8 mouse cellular contexts compared by ENCODE assay signal in the genomic region with DNA sequence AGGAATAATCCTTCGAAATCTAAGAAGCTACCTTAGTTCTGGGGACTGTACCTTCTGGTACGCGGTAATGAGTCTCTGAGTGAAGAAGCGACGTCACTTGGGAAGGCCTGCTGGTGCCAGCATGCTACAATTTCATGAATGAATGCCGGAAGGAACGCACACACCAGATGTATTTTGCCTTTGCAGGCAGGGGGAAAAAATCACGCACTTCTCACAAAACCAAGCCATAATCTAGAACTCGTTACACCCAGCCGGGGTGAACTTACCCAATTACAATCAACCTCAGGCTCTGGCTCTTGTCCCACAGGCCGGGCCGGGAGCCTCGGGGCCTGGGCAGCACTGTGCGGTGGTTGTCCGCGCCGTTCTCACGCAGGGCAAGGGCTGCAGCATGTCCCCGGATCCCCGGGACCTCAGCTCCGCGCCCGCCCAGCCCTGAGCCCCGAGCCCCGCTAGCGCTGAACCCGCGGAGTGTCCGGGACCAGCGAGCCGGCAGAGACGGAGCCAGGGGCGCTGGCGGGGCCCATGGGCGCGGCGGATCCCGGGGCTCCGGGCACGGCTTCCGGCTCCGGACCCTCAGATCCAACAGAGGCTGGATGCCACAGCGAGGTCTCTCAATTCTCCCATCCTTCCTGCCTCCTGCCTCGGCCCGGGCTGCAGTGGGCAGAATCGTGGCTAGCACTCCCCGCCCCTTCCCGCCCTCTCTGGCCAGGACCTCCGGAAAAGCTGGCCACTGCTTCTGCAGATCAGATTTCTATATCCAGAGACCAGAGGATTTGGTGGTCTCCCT. TPM values are rescaled to one million over a fixed set of nuclear protein-coding genes. Genes with fewer than 3 reads are reported as not detected.
A peak's percentile ranks its signal among the peaks of the same experiment; 100 is the strongest.
DNase-seq lines count a peak whose midpoint lies in the region; ATAC-seq and TF ChIP-seq lines count a peak whose summit lies in the region.

No protein-coding gene starts in this region.

- H3K36me3 ChIP-seq in heart, embryonic 13.5 days, result no peaks in the 10 kb centered on the region
- peaks cover 6% of the 10 kb centered on the region for H3K36me3 ChIP-seq in kidney, embryonic 16.5 days (ENCODE audit: insufficient read depth, low read length)
- no peaks in the 10 kb centered on the region for H3K36me3 ChIP-seq in liver, embryonic 13.5 days
- no peaks in the 10 kb centered on the region for H3K36me3 ChIP-seq in neural tube, embryonic 15.5 days

- H3K9me3 ChIP-seq in heart, embryonic 13.5 days, result no peaks in the 10 kb centered on the region
- H3K9me3 ChIP-seq in kidney, embryonic 16.5 days (ENCODE audit: low read length), result no peaks in the 10 kb centered on the region
- no peaks in the 10 kb centered on the region for H3K9me3 ChIP-seq in liver, embryonic 13.5 days (replicated peaks)
- H3K9me3 ChIP-seq in neural tube, embryonic 15.5 days (replicated peaks), result no peaks in the 10 kb centered on the region

- no peak for ATAC-seq in heart, embryonic 13.5 days (ENCODE audit: extremely low read depth, insufficient number of reproducible peaks, low FRiP score, low TSS enrichment)
- peak; percentile 90 for ATAC-seq in kidney, embryonic 16.5 days (ENCODE audit: low FRiP score, low TSS enrichment)
- ATAC-seq in liver, embryonic 13.5 days (ENCODE audit: low read depth), result peak; percentile 54
- ATAC-seq in neural tube, embryonic 15.5 days (ENCODE audit: low FRiP score), result peak; percentile 81

- H3K9ac ChIP-seq in heart, embryonic 13.5 days, result peak overlapping the region; percentile 86
- peak overlapping the region; percentile 87 for H3K9ac ChIP-seq in kidney, embryonic 16.5 days (replicated peaks; ENCODE audit: low read length)
- H3K9ac ChIP-seq in liver, embryonic 13.5 days, result peak overlapping the region; percentile 58
- peak overlapping the region; percentile 79 for H3K9ac ChIP-seq in neural tube, embryonic 15.5 days (replicated peaks)

- peak overlapping the region; percentile 65 for H3K4me3 ChIP-seq in embryonic fibroblast, embryonic 13.5 days (ENCODE audit: insufficient read depth, low read length)
- H3K4me3 ChIP-seq in heart, embryonic 13.5 days, result peak overlapping the region; percentile 63
- peak overlapping the region; percentile 72 for H3K4me3 ChIP-seq in kidney, embryonic 16.5 days (ENCODE audit: low read length)
- peak overlapping the region; percentile 55 for H3K4me3 ChIP-seq in liver, embryonic 13.5 days (replicated peaks)
- peak overlapping the region; percentile 62 for H3K4me3 ChIP-seq in neural tube, embryonic 15.5 days (replicated peaks)

- peak; percentile 77 for TF ChIP-seq POLR2A in embryonic fibroblast, embryonic 13.5 days (IDR thresholded peaks at IDR 0.05; ENCODE audit: low read depth, low read length)

- H3K4me2 ChIP-seq in heart, embryonic 13.5 days, result peak overlapping the region; percentile 86
- peak overlapping the region; percentile 71 for H3K4me2 ChIP-seq in kidney, embryonic 16.5 days (replicated peaks; ENCODE audit: low read depth, low read length)
- H3K4me2 ChIP-seq in liver, embryonic 13.5 days, result peak overlapping the region; percentile 60
- peak overlapping the region; percentile 94 for H3K4me2 ChIP-seq in neural tube, embryonic 15.5 days

- H3K4me1 ChIP-seq in embryonic fibroblast, embryonic 13.5 days (ENCODE audit: control insufficient read depth, insufficient read depth, low read length), result no peaks in the 10 kb centered on the region
- peaks cover 7% of the 10 kb centered on the region; the same call in 1 of the 2 replicates for H3K4me1 ChIP-seq in heart, embryonic 13.5 days
- peaks cover 11% of the 10 kb centered on the region; the same call in 1 of the 2 replicates for H3K4me1 ChIP-seq in kidney, embryonic 16.5 days (ENCODE audit: insufficient read depth, low read length)
- H3K4me1 ChIP-seq in liver, embryonic 13.5 days (replicated peaks), result no peaks in the 10 kb centered on the region
- H3K4me1 ChIP-seq in neural tube, embryonic 15.5 days, result peaks cover 12% of the 10 kb centered on the region

- TF ChIP-seq CTCF in embryonic fibroblast, embryonic 13.5 days (IDR thresholded peaks at IDR 0.05; ENCODE audit: borderline replicate concordance, insufficient read depth, low read length), result no peak

- H3K27ac ChIP-seq in embryonic fibroblast, embryonic 13.5 days (ENCODE audit: insufficient read depth, low read length), result peak overlapping the region; percentile 43
- no peak overlapping the region for H3K27ac ChIP-seq in heart, embryonic 13.5 days (replicated peaks)
- H3K27ac ChIP-seq in kidney, embryonic 16.5 days (ENCODE audit: low read length), result peak overlapping the region; percentile 79
- no peak overlapping the region for H3K27ac ChIP-seq in liver, embryonic 13.5 days
- peak overlapping the region; percentile 71 for H3K27ac ChIP-seq in neural tube, embryonic 15.5 days (replicated peaks)

- H3K27me3 ChIP-seq in heart, embryonic 13.5 days (replicated peaks), result 0 out of 2 replicates have a peak, but pooled peaks cover 3% of the 10 kb centered on the region
- no peaks in the 10 kb centered on the region for H3K27me3 ChIP-seq in kidney, embryonic 16.5 days (ENCODE audit: insufficient read depth, low read length)
- H3K27me3 ChIP-seq in liver, embryonic 13.5 days, result peaks cover 7% of the 10 kb centered on the region; the same call in 1 of the 2 replicates
- no peaks in the 10 kb centered on the region for H3K27me3 ChIP-seq in neural tube, embryonic 15.5 days (replicated peaks)

- WGBS in heart, embryonic 13.5 days, result 5% methylated on average over 48 of the region's 49 CpGs
- 2% methylated on average over 49 of the region's 49 CpGs for WGBS in kidney, embryonic 16.5 days
- 9% methylated on average over 46 of the region's 49 CpGs for WGBS in liver, embryonic 13.5 days (ENCODE audit: insufficient replicate concordance)
- WGBS in neural tube, embryonic 15.5 days, result 2% methylated on average over 47 of the region's 49 CpGs

- DNase-seq in 3T3-L1 (ENCODE audit: low read depth, low spot score), result peak; percentile 69
- DNase-seq in adrenal gland, postnatal 36 days, result peak; percentile 50 to 69
- DNase-seq in liver, embryonic 13.5 days, result no peak
- DNase-seq in thymus, postnatal 10 days (ENCODE audit: low spot score in 2 of 2), result no peak

RNA-seq across cellular contexts. Expression of gene Fam149a, which starts 23.8 kb away (rescaled TPM):
- total RNA-seq in adrenal gland, postnatal 36 days (2021), result 1 to 10 TPM; 8.2 to 9.7 TPM
- 27.7 and 30.2 TPM in 2 replicates for polyA plus RNA-seq in embryonic fibroblast, embryonic 13.5 days (2011; ENCODE audit: insufficient read length, low read depth, missing spikeins)
- 3.7 and 5.6 TPM in 2 replicates for polyA plus RNA-seq in heart, embryonic 13.5 days (2015; fragmentation: Nextera tagmentation; extraction: Ambion mirVana)
- polyA plus RNA-seq in kidney, embryonic 16.5 days (2015; fragmentation: Nextera tagmentation; extraction: Ambion mirVana), result 44.4 and 52.0 TPM in 2 replicates
- polyA plus RNA-seq in liver, embryonic 13.5 days (2015; fragmentation: Nextera tagmentation; extraction: Ambion mirVana), result 1.6 and 2.2 TPM in 2 replicates
- 11.7 and 13.3 TPM in 2 replicates for polyA plus RNA-seq in neural tube, embryonic 15.5 days (2015; fragmentation: Nextera tagmentation; extraction: Ambion mirVana)

RNA-seq across cellular contexts. Expression of gene Cyp4v3, which starts 25.3 kb away (rescaled TPM):
- 10 to 100 TPM; 16.9 to 22.2 TPM for total RNA-seq in adrenal gland, postnatal 36 days (2021)
- 7.1 and 7.4 TPM in 2 replicates for polyA plus RNA-seq in embryonic fibroblast, embryonic 13.5 days (2011; ENCODE audit: insufficient read length, low read depth, missing spikeins)
- polyA plus RNA-seq in heart, embryonic 13.5 days (2015; fragmentation: Nextera tagmentation; extraction: Ambion mirVana), result 0.48 and 0.66 TPM in 2 replicates
- polyA plus RNA-seq in kidney, embryonic 16.5 days (2015; fragmentation: Nextera tagmentation; extraction: Ambion mirVana), result 1.3 and 1.6 TPM in 2 replicates
- 3.0 and 3.7 TPM in 2 replicates for polyA plus RNA-seq in liver, embryonic 13.5 days (2015; fragmentation: Nextera tagmentation; extraction: Ambion mirVana)
- polyA plus RNA-seq in neural tube, embryonic 15.5 days (2015; fragmentation: Nextera tagmentation; extraction: Ambion mirVana), result 1.5 and 1.8 TPM in 2 replicates

RNA-seq across cellular contexts. Expression of gene Gm45753, which starts 50.1 kb away (rescaled TPM):
- total RNA-seq in adrenal gland, postnatal 36 days (2021), result not detected
- polyA plus RNA-seq in embryonic fibroblast, embryonic 13.5 days (2011; ENCODE audit: insufficient read length, low read depth, missing spikeins), result not detected in 2 replicates
- 0.05 and 0.15 TPM in 2 replicates for polyA plus RNA-seq in heart, embryonic 13.5 days (2015; fragmentation: Nextera tagmentation; extraction: Ambion mirVana)
- polyA plus RNA-seq in kidney, embryonic 16.5 days (2015; fragmentation: Nextera tagmentation; extraction: Ambion mirVana), result 0.28 TPM in 1 of 2 replicates, not detected in the other
- 3.9 and 5.3 TPM in 2 replicates for polyA plus RNA-seq in liver, embryonic 13.5 days (2015; fragmentation: Nextera tagmentation; extraction: Ambion mirVana)
- polyA plus RNA-seq in neural tube, embryonic 15.5 days (2015; fragmentation: Nextera tagmentation; extraction: Ambion mirVana), result 0.11 TPM in 1 of 2 replicates, not detected in the other

RNA-seq across cellular contexts. Expression of gene Tlr3, which starts 52.6 kb away (rescaled TPM):
- total RNA-seq in adrenal gland, postnatal 36 days (2021), result 1 to 10 TPM; 4.8 to 7.2 TPM
- polyA plus RNA-seq in embryonic fibroblast, embryonic 13.5 days (2011; ENCODE audit: insufficient read length, low read depth, missing spikeins), result 5.4 and 6.7 TPM in 2 replicates
- polyA plus RNA-seq in heart, embryonic 13.5 days (2015; fragmentation: Nextera tagmentation; extraction: Ambion mirVana), result 1.8 TPM in 2 replicates
- polyA plus RNA-seq in kidney, embryonic 16.5 days (2015; fragmentation: Nextera tagmentation; extraction: Ambion mirVana), result 3.1 and 3.9 TPM in 2 replicates
- polyA plus RNA-seq in liver, embryonic 13.5 days (2015; fragmentation: Nextera tagmentation; extraction: Ambion mirVana), result 0.45 and 0.54 TPM in 2 replicates
- 0.84 and 1.5 TPM in 2 replicates for polyA plus RNA-seq in neural tube, embryonic 15.5 days (2015; fragmentation: Nextera tagmentation; extraction: Ambion mirVana)

Comparison
In these comparisons a context has a peak if more than half of its experiments do, and no peak if none do; other contexts are left out.
1. DNase-seq: peak in 3T3-L1 (single experiment) and adrenal gland, postnatal 36 days (2 of 2); none in liver, embryonic 13.5 days (single experiment) and thymus, postnatal 10 days (0 of 2).
2. H3K27ac ChIP-seq: peak in embryonic fibroblast, embryonic 13.5 days (single experiment), kidney, embryonic 16.5 days (single experiment) and neural tube, embryonic 15.5 days (single experiment); none in heart, embryonic 13.5 days (single experiment) and liver, embryonic 13.5 days (single experiment).
3. Peak in every context shown above with its lines, with median percentiles within 50 percentile points of each other: H3K4me3 ChIP-seq, H3K4me2 ChIP-seq and H3K9ac ChIP-seq.